Mouse (Mus musculus): Measurements from ENCODE around the gene Wbp11. TPM values are rescaled to one million over a fixed set of nuclear protein-coding genes. Genes with fewer than 3 reads are reported as not detected.

The Wbp11 gene
- polyA plus RNA-seq, 1 experiment, result 64.0 TPM

GRCm38 (mm10) chr6:136821086-136821485, 6.9 kb downstream of the Wbp11 start:
- Histone ChIP-seq H3K27ac (ENCODE audit: insufficient read depth, low read length) (no peak overlapping the region), H3K4me1 (ENCODE audit: control insufficient read depth, insufficient read depth, low read length) (peaks cover 5% of the 10 kb centered on the region), H3K4me3 (ENCODE audit: insufficient read depth, low read length) (no peak overlapping the region)
- TF ChIP-seq CTCF (IDR thresholded peaks at IDR 0.05; ENCODE audit: extremely low read depth, insufficient read depth, low read length) (no peak), POLR2A (IDR thresholded peaks at IDR 0.05; ENCODE audit: extremely low read depth, insufficient read depth, low read length) (no peak)

GRCm38 (mm10) chr6:136820381-136820780, 7.7 kb downstream of the Wbp11 start:
- Histone ChIP-seq H3K4me3 (ENCODE audit: insufficient read depth, low read length) (no peak overlapping the region), H3K27ac (ENCODE audit: insufficient read depth, low read length) (no peak overlapping the region), H3K4me1 (ENCODE audit: control insufficient read depth, insufficient read depth, low read length) (peaks cover 5% of the 10 kb centered on the region)
- TF ChIP-seq CTCF (IDR thresholded peaks at IDR 0.05; ENCODE audit: extremely low read depth, insufficient read depth, low read length) (no peak), POLR2A (IDR thresholded peaks at IDR 0.05; ENCODE audit: extremely low read depth, insufficient read depth, low read length) (no peak)

GRCm38 (mm10) chr6:136817549-136817948, 10.5 kb downstream of the Wbp11 start:
- TF ChIP-seq POLR2A (IDR thresholded peaks at IDR 0.05; ENCODE audit: extremely low read depth, insufficient read depth, low read length), result no peak; the same call in 1 of the 2 replicates
- Histone ChIP-seq H3K4me1 (ENCODE audit: control insufficient read depth, insufficient read depth, low read length) (peaks cover 5% of the 10 kb centered on the region), H3K27ac (ENCODE audit: insufficient read depth, low read length) (peak overlapping the region; percentile 70; the same call in 1 of the 2 replicates), H3K4me3 (ENCODE audit: insufficient read depth, low read length) (no peak overlapping the region)

- TF ChIP-seq CTCF (IDR thresholded peaks at IDR 0.05; ENCODE audit: extremely low read depth, insufficient read depth, low read length) (no peak), POLR2A (IDR thresholded peaks at IDR 0.05; ENCODE audit: extremely low read depth, insufficient read depth, low read length) (no peak)
- H3K27ac ChIP-seq (ENCODE audit: insufficient read depth, low read length), result peak overlapping the region; percentile 90
- peaks cover 5% of the 10 kb centered on the region for H3K4me1 ChIP-seq (ENCODE audit: control insufficient read depth, insufficient read depth, low read length)
- no peak overlapping the region for H3K4me3 ChIP-seq (ENCODE audit: insufficient read depth, low read length)
Observed at GRCm38 (mm10) chr6:136816826-136817225, 11.2 kb downstream of the Wbp11 start.

- TF ChIP-seq CTCF (IDR thresholded peaks at IDR 0.05; ENCODE audit: extremely low read depth, insufficient read depth, low read length), result no peak
- no peak for TF ChIP-seq POLR2A (IDR thresholded peaks at IDR 0.05; ENCODE audit: extremely low read depth, insufficient read depth, low read length)
- H3K4me3 ChIP-seq (ENCODE audit: insufficient read depth, low read length), result no peak overlapping the region
- peaks cover 5% of the 10 kb centered on the region for H3K4me1 ChIP-seq (ENCODE audit: control insufficient read depth, insufficient read depth, low read length)
- no peak overlapping the region; the same call in 1 of the 2 replicates for H3K27ac ChIP-seq (ENCODE audit: insufficient read depth, low read length)
Observed at GRCm38 (mm10) chr6:136815381-136815780, 12.7 kb downstream of the Wbp11 start.

- peaks cover 3% of the 10 kb centered on the region; the same call in 1 of the 2 replicates for H3K4me1 ChIP-seq (ENCODE audit: control insufficient read depth, insufficient read depth, low read length)
- TF ChIP-seq POLR2A (IDR thresholded peaks at IDR 0.05; ENCODE audit: extremely low read depth, insufficient read depth, low read length) (no peak), CTCF (IDR thresholded peaks at IDR 0.05; ENCODE audit: extremely low read depth, insufficient read depth, low read length) (peak; percentile 36)
- no peak overlapping the region for H3K4me3 ChIP-seq (ENCODE audit: insufficient read depth, low read length)
- H3K27ac ChIP-seq (ENCODE audit: insufficient read depth, low read length), result no peak overlapping the region
Observed at GRCm38 (mm10) chr6:136813117-136813516, 14.9 kb downstream of the Wbp11 start.

GRCm38 (mm10) chr6:136811196-136811595, 16.8 kb downstream of the Wbp11 start:
- Histone ChIP-seq H3K27ac (ENCODE audit: insufficient read depth, low read length) (no peak overlapping the region), H3K4me1 (ENCODE audit: control insufficient read depth, insufficient read depth, low read length) (peaks cover under 1% of the 10 kb centered on the region; the same call in 1 of the 2 replicates)
- TF ChIP-seq CTCF (IDR thresholded peaks at IDR 0.05; ENCODE audit: extremely low read depth, insufficient read depth, low read length) (no peak), POLR2A (IDR thresholded peaks at IDR 0.05; ENCODE audit: extremely low read depth, insufficient read depth, low read length) (no peak)

GRCm38 (mm10) chr6:136809673-136810072, 18.4 kb downstream of the Wbp11 start:
- Histone ChIP-seq H3K27ac (ENCODE audit: insufficient read depth, low read length) (no peak overlapping the region), H3K4me3 (ENCODE audit: insufficient read depth, low read length) (peak overlapping the region; percentile 84; the same call in 1 of the 2 replicates)
- TF ChIP-seq POLR2A (IDR thresholded peaks at IDR 0.05; ENCODE audit: extremely low read depth, insufficient read depth, low read length) (no peak), CTCF (IDR thresholded peaks at IDR 0.05; ENCODE audit: extremely low read depth, insufficient read depth, low read length) (no peak)

More at GRCm38 (mm10) chr6:136811196-136811595, 16.8 kb downstream of the Wbp11 start:
- no peak overlapping the region for H3K4me3 ChIP-seq (ENCODE audit: insufficient read depth, low read length)

GRCm38 (mm10) chr6:136809077-136809476, 19.0 kb downstream of the Wbp11 start:
- no peaks in the 10 kb centered on the region for H3K4me1 ChIP-seq (ENCODE audit: control insufficient read depth, insufficient read depth, low read length)
- TF ChIP-seq POLR2A (IDR thresholded peaks at IDR 0.05; ENCODE audit: extremely low read depth, insufficient read depth, low read length) (no peak), CTCF (IDR thresholded peaks at IDR 0.05; ENCODE audit: extremely low read depth, insufficient read depth, low read length) (no peak)
- 0 out of 2 replicates have a peak overlapping the region, but pooled peaks have one; percentile 3 for H3K27ac ChIP-seq (ENCODE audit: insufficient read depth, low read length)
- peak overlapping the region; percentile 84 for H3K4me3 ChIP-seq (ENCODE audit: insufficient read depth, low read length)

More at GRCm38 (mm10) chr6:136809673-136810072, 18.4 kb downstream of the Wbp11 start:
- no peaks in the 10 kb centered on the region for H3K4me1 ChIP-seq (ENCODE audit: control insufficient read depth, insufficient read depth, low read length)

GRCm38 (mm10) chr6:136808631-136809046, 19.4 kb downstream of the Wbp11 start:
- TF ChIP-seq CTCF (IDR thresholded peaks at IDR 0.05; ENCODE audit: extremely low read depth, insufficient read depth, low read length) (no peak), POLR2A (IDR thresholded peaks at IDR 0.05; ENCODE audit: extremely low read depth, insufficient read depth, low read length) (no peak)
- Histone ChIP-seq H3K27ac (ENCODE audit: insufficient read depth, low read length) (peak overlapping the region; percentile 47), H3K4me3 (ENCODE audit: insufficient read depth, low read length) (peak overlapping the region; percentile 84), H3K4me1 (ENCODE audit: control insufficient read depth, insufficient read depth, low read length) (no peaks in the 10 kb centered on the region)

Measured in cortical plate, adult 2 months (tissue).